In genomic region chr6:72911261-72911660, GRCm38 (mm10) we compare ENCODE assay signal across 18 mouse cellular contexts. TPM values are rescaled to one million over a fixed set of nuclear protein-coding genes. Genes with fewer than 3 reads are reported as not detected.
DNase-seq lines count a peak whose midpoint lies in the region; TF ChIP-seq lines count a peak whose summit lies in the region.
"Had no signal": no experiment of that assay in that cellular context is flagged by ENCODE, and none has a peak within 500 bp of the region (broad histone marks: within the 10 kb centered on the region; RNA-seq: fewer than 3 reads in every experiment).

No protein-coding gene starts in this region.

- H3K9me3 ChIP-seq in MEL (replicated peaks; ENCODE audit: insufficient read depth, low read length) = no peaks in the 10 kb centered on the region
- H3K9me3 ChIP-seq: forebrain, embryonic 15.5 days; G1E had no signal

- TF ChIP-seq EP300 in MEL (IDR thresholded peaks at IDR 0.05; ENCODE audit: low read depth in 1 of 2, low read length in 2 of 2) = no peak

- H3K9ac ChIP-seq in MEL (ENCODE audit: control insufficient read depth, low read depth, low read length, poor library complexity, severe bottlenecking) = no peak overlapping the region
- H3K9ac ChIP-seq: embryonic facial prominence, embryonic 12.5 days; forebrain, embryonic 13.5 days; forebrain, embryonic 15.5 days; forebrain, postnatal 0 days had no signal

- H3K27ac ChIP-seq in MEL (ENCODE audit: control insufficient read depth, low read depth, low read length) = no peak overlapping the region
- H3K27ac ChIP-seq: embryonic facial prominence, embryonic 10.5 days; embryonic facial prominence, embryonic 12.5 days; forebrain, embryonic 13.5 days; forebrain, embryonic 15.5 days had no signal

- H3K79me2 ChIP-seq in MEL (ENCODE audit: control insufficient read depth, insufficient read depth, low read length, poor library complexity) = no peaks in the 10 kb centered on the region

- TF ChIP-seq CTCF in MEL (IDR thresholded peaks at IDR 0.05 in 2 of 3, conservative IDR thresholded peaks at IDR 0.05 in 1 of 3; ENCODE audit: control insufficient read depth in 1 of 3, insufficient read depth in 1 of 3, low read depth in 2 of 3, low read length in 3 of 3, poor library complexity in 1 of 3, severe bottlenecking in 1 of 3) = no peak

- DNase-seq in cerebellum, postnatal 10 days = peak; percentile 14 to 19
- DNase-seq in cerebellum, adult 9-11 months = no peak
- DNase-seq in MEL (ENCODE audit: low read depth, low spot score) (peak; percentile 36), ZHBTc4 (ENCODE audit: low read depth, low spot score) (peak; percentile 51)
- DNase-seq in urinary bladder, postnatal 14 days (ENCODE audit: low spot score) = no peak
- no peak for DNase-seq in frontal cortex, adult 2 months (ENCODE audit: extremely low spot score in 1 of 2, low spot score in 1 of 2)
- DNase-seq: adrenal gland, adult 8-10 months; adrenal gland, postnatal 25 days; cerebellum, adult 11-12 months; cerebellum, adult 2 months; cerebellum, adult 9-10 months; cerebellum, postnatal 25 days; forebrain, postnatal 0 days had no signal

- peaks cover 6 to 12% of the 10 kb centered on the region in 2 experiments; a peak in 3 of 4 replicates for H3K27me3 ChIP-seq in MEL (ENCODE audit: control insufficient read depth in 1 of 2, insufficient read depth in 2 of 2, low read length in 2 of 2)
- H3K27me3 ChIP-seq: embryonic facial prominence, embryonic 12.5 days; forebrain, embryonic 13.5 days; forebrain, embryonic 15.5 days had no signal

- TF ChIP-seq RAD21 in MEL (IDR thresholded peaks at IDR 0.05; ENCODE audit: low read depth, low read length) = no peak

- no peak for TF ChIP-seq POLR2A in MEL (IDR thresholded peaks at IDR 0.05; ENCODE audit: control insufficient read depth in 1 of 2, insufficient read depth in 1 of 2, low read depth in 1 of 2, low read length in 2 of 2, poor library complexity in 1 of 2)

- H3K4me3 ChIP-seq in MEL (ENCODE audit: control insufficient read depth in 1 of 2, insufficient read depth in 1 of 2, low read depth in 2 of 2, low read length in 2 of 2) = no peak overlapping the region
- H3K4me3 ChIP-seq: embryonic facial prominence, embryonic 10.5 days; embryonic facial prominence, embryonic 12.5 days; forebrain, embryonic 13.5 days; forebrain, embryonic 15.5 days had no signal

- no peaks in the 10 kb centered on the region for H3K36me3 ChIP-seq in MEL (ENCODE audit: control insufficient read depth in 1 of 2, insufficient read depth in 2 of 2, low read length in 2 of 2)
- H3K36me3 ChIP-seq: embryonic facial prominence, embryonic 10.5 days; embryonic facial prominence, embryonic 12.5 days; forebrain, embryonic 15.5 days; G1E had no signal

- no peaks in the 10 kb centered on the region for H3K4me1 ChIP-seq in MEL (ENCODE audit: control insufficient read depth in 1 of 2, insufficient read depth in 2 of 2, low read length in 2 of 2)
- H3K4me1 ChIP-seq: embryonic facial prominence, embryonic 10.5 days; embryonic facial prominence, embryonic 12.5 days; forebrain, embryonic 13.5 days; forebrain, embryonic 15.5 days had no signal

TF ChIP-seq in MEL, 35 proteins besides CTCF, POLR2A, EP300 and RAD21:
- peak; percentile 50 for TF ChIP-seq ETS1 (IDR thresholded peaks at IDR 0.05; ENCODE audit: low read depth, low read length)
- no peak for TF ChIP-seq MYC (IDR thresholded peaks at IDR 0.05; ENCODE audit: low read depth, low read length)
- peak; percentile 63; the same call in 1 of the 2 replicates for TF ChIP-seq RCOR1 (IDR thresholded peaks at IDR 0.05; ENCODE audit: low read depth, low read length)

RNA-seq across cellular contexts. Expression of gene Kcmf1, which starts 11.5 kb away (rescaled TPM):
- total RNA-seq in MEL (2012; rRNA removed) = 77.0 and 92.4 TPM in 2 replicates
- 100 to 1,000 TPM; 133 to 195 TPM for polyA plus RNA-seq in MEL (2012; ENCODE audit: insufficient read depth in 1 of 2, insufficient read length in 2 of 2, low read depth in 1 of 2, low replicate concordance in 2 of 2, missing spikeins in 1 of 2)
- polyA plus RNA-seq in frontal cortex, adult 2 months (2012; rRNA removed) = 73.0 and 89.1 TPM in 2 replicates

RNA-seq across cellular contexts. Expression of gene Tmsb10, which starts 47.3 kb away (rescaled TPM):
- 31.7 and 39.7 TPM in 2 replicates for total RNA-seq in MEL (2012; rRNA removed)
- 10 to 100 TPM in 1 of 2 experiments, not detected in 1; 91.3 TPM for polyA plus RNA-seq in MEL (2012; ENCODE audit: insufficient read depth in 1 of 2, insufficient read length in 2 of 2, low read depth in 1 of 2, low replicate concordance in 2 of 2, missing spikeins in 1 of 2)
- polyA plus RNA-seq in frontal cortex, adult 2 months (2012; rRNA removed) = 603 and 636 TPM in 2 replicates

Comparison
In these comparisons a context has a peak if more than half of its experiments do, and no peak if none do; other contexts are left out.
1. DNase-seq: peak in cerebellum, postnatal 10 days (2 of 2), MEL (single experiment) and ZHBTc4 (single experiment); none in cerebellum, adult 9-11 months (single experiment), urinary bladder, postnatal 14 days (single experiment) and frontal cortex, adult 2 months (0 of 2).